Mouse (Mus musculus) MEL (cell line): ENCODE data around the gene Prkce. TPM values are rescaled to one million over a fixed set of nuclear protein-coding genes. Genes with fewer than 3 reads are reported as not detected.
A peak's percentile ranks its signal among the peaks of the same experiment; 100 is the strongest.

ENCODE experiments used
- DNase-seq: peaks from one replicate; pipeline ENCODE4 v3.0.0; 2011; ENCODE audit warnings: low read depth, low spot score
- H3K27ac ChIP-seq: 2 replicates; pipeline ENCODE4 v1.5.1; 2012; ENCODE audit warnings: low read depth, mild to moderate bottlenecking, control low read depth, low read length, moderate library complexity; ENCODE audit not compliant: control insufficient read depth
- H3K27me3 ChIP-seq, 2 experiments: fragments of 150-350 bp in 1 of 2; sonication (generic) in 1 of 2; 2 replicates each; pipeline ENCODE4 v1.6.1; 2012; ENCODE audit warnings: low read length in 2 of 2, mild to moderate bottlenecking in 2 of 2, improper control_type of control experiment in 1 of 2, moderate library complexity in 1 of 2; ENCODE audit not compliant: insufficient read depth in 2 of 2, control insufficient read depth in 1 of 2
- H3K36me3 ChIP-seq, 2 experiments: 2 replicates each; pipeline ENCODE4 v1.6.1; 2012 to 2014; ENCODE audit warnings: low read length in 2 of 2, improper control_type of control experiment in 1 of 2, inconsistent platforms in 1 of 2, mild to moderate bottlenecking in 1 of 2; ENCODE audit not compliant: insufficient read depth in 2 of 2, control insufficient read depth in 1 of 2
- H3K4me1 ChIP-seq, 2 experiments: fragments of 150-350 bp in 1 of 2; sonication (generic) in 1 of 2; 2 replicates each; pipeline ENCODE4 v1.6.1; 2012; ENCODE audit warnings: low read length in 2 of 2, improper control_type of control experiment in 1 of 2, mild to moderate bottlenecking in 1 of 2; ENCODE audit not compliant: insufficient read depth in 2 of 2, control insufficient read depth in 1 of 2
- H3K4me3 ChIP-seq, 2 experiments: fragments of 150-350 bp in 1 of 2; sonication (generic) in 1 of 2; 2 replicates each; pipeline ENCODE4 v1.5.1; 2012; ENCODE audit warnings: low read depth in 2 of 2, low read length in 2 of 2, mild to moderate bottlenecking in 2 of 2, moderate library complexity in 2 of 2, control low read depth in 1 of 2, improper control_type of control experiment in 1 of 2; ENCODE audit not compliant: control insufficient read depth in 1 of 2, insufficient read depth in 1 of 2
- H3K79me2 ChIP-seq: 2 replicates; pipeline ENCODE4 v1.6.1; 2012; ENCODE audit warnings: mild to moderate bottlenecking, low read length, moderate library complexity; ENCODE audit not compliant: control insufficient read depth, poor library complexity, insufficient read depth
- H3K9ac ChIP-seq: 2 replicates; pipeline ENCODE4 v1.6.1; 2012; ENCODE audit warnings: low read depth, mild to moderate bottlenecking, control low read depth, low read length, moderate library complexity; ENCODE audit not compliant: control insufficient read depth, poor library complexity, severe bottlenecking
- H3K9me3 ChIP-seq: fragments of 150-350 bp; sonication (generic); replicated peaks from 2 replicates; pipeline ENCODE4 v1.6.1; 2012; ENCODE audit warnings: mild to moderate bottlenecking, low read length, improper control_type of control experiment, moderate library complexity; ENCODE audit not compliant: insufficient read depth
- BHLHE40 ChIP-seq: IDR thresholded peaks from 2 replicates; pipeline ENCODE4 v1.6.1; 2012; ENCODE audit warnings: low read depth, mild to moderate bottlenecking, inconsistent platforms, low read length, improper control_type of control experiment, borderline replicate concordance
- CHD1 ChIP-seq: IDR thresholded peaks from 2 replicates; pipeline ENCODE4 v1.6.1; 2012; ENCODE audit warnings: low read depth, mild to moderate bottlenecking, inconsistent platforms, low read length, improper control_type of control experiment
- CHD2 ChIP-seq: IDR thresholded peaks from 2 replicates; pipeline ENCODE4 v1.6.1; 2011; ENCODE audit warnings: low read length, improper control_type of control experiment
- CTCF ChIP-seq, 3 experiments: IDR thresholded peaks in 2 of 3; conservative IDR thresholded peaks in 1 of 3; 2 replicates each; pipeline ENCODE4 v1.5.1; 2011 to 2012; ENCODE audit warnings: low read length in 3 of 3, low read depth in 2 of 3, mild to moderate bottlenecking in 2 of 3, improper control_type of control experiment in 1 of 3, inconsistent platforms in 1 of 3, mixed read lengths in 1 of 3, moderate library complexity in 1 of 3; ENCODE audit not compliant: control insufficient read depth in 1 of 3, insufficient read depth in 1 of 3, poor library complexity in 1 of 3, severe bottlenecking in 1 of 3
- E2F4 ChIP-seq: IDR thresholded peaks from 2 replicates; pipeline ENCODE4 v1.6.1; 2011; ENCODE audit warnings: low read depth, low read length, improper control_type of control experiment, borderline replicate concordance
- ELF1 ChIP-seq: IDR thresholded peaks from 2 replicates; pipeline ENCODE4 v1.6.1; 2014; ENCODE audit warnings: low read depth, mild to moderate bottlenecking, inconsistent platforms, low read length, improper control_type of control experiment, moderate library complexity
- EP300 ChIP-seq, 2 experiments: IDR thresholded peaks; 2 replicates each; pipeline ENCODE4 v1.6.1; 2011; ENCODE audit warnings: improper control_type of control experiment in 2 of 2, low read length in 2 of 2, low read depth in 1 of 2, mild to moderate bottlenecking in 1 of 2
- ETS1 ChIP-seq: IDR thresholded peaks from 2 replicates; pipeline ENCODE4 v1.6.1; 2012; ENCODE audit warnings: low read depth, mild to moderate bottlenecking, inconsistent platforms, low read length, improper control_type of control experiment, moderate library complexity
- GABPA ChIP-seq: IDR thresholded peaks from 2 replicates; pipeline ENCODE4 v1.6.1; 2012; ENCODE audit warnings: low read depth, mild to moderate bottlenecking, inconsistent platforms, low read length, improper control_type of control experiment, moderate library complexity
- GATA1 ChIP-seq: IDR thresholded peaks from 2 replicates; pipeline ENCODE4 v1.6.1; 2011; ENCODE audit warnings: low read depth, low read length, improper control_type of control experiment
- HCFC1 ChIP-seq: IDR thresholded peaks from 2 replicates; pipeline ENCODE4 v1.6.1; 2012; ENCODE audit warnings: low read depth, mild to moderate bottlenecking, inconsistent platforms, low read length, improper control_type of control experiment, moderate library complexity
- JUND ChIP-seq: IDR thresholded peaks from 2 replicates; pipeline ENCODE4 v1.6.1; 2011; ENCODE audit warnings: low read depth, mild to moderate bottlenecking, improper control_type of control experiment, low read length
- MAFK ChIP-seq: IDR thresholded peaks from 2 replicates; pipeline ENCODE4 v1.6.1; 2011; ENCODE audit warnings: low read depth, mild to moderate bottlenecking, low read length, improper control_type of control experiment, borderline replicate concordance
- MAX ChIP-seq: IDR thresholded peaks from 2 replicates; pipeline ENCODE4 v1.6.1; 2011; ENCODE audit warnings: low read length, improper control_type of control experiment
- MAZ ChIP-seq: IDR thresholded peaks from 2 replicates; pipeline ENCODE4 v1.6.1; 2012; ENCODE audit warnings: low read depth, mild to moderate bottlenecking, inconsistent platforms, low read length, improper control_type of control experiment
- MEF2A ChIP-seq: IDR thresholded peaks from 2 replicates; pipeline ENCODE4 v1.6.1; 2014; ENCODE audit warnings: low read depth, mild to moderate bottlenecking, inconsistent platforms, low read length, improper control_type of control experiment; ENCODE audit not compliant: poor library complexity, insufficient replicate concordance, severe bottlenecking; ENCODE audit errors: extremely low read depth
- MXI1 ChIP-seq: IDR thresholded peaks from 2 replicates; pipeline ENCODE4 v1.6.1; 2011; ENCODE audit warnings: mild to moderate bottlenecking, low read depth, low read length, improper control_type of control experiment
- MYB ChIP-seq: IDR thresholded peaks from 2 replicates; pipeline ENCODE4 v1.6.1; 2011; ENCODE audit warnings: mild to moderate bottlenecking, low read depth, low read length, improper control_type of control experiment
- MYC ChIP-seq: IDR thresholded peaks from 2 replicates; pipeline ENCODE4 v1.6.1; 2011; ENCODE audit warnings: low read depth, mild to moderate bottlenecking, low read length, improper control_type of control experiment, moderate library complexity
- NELFE ChIP-seq: IDR thresholded peaks from 2 replicates; pipeline ENCODE4 v1.6.1; 2011; ENCODE audit warnings: low read depth, low read length, improper control_type of control experiment
- NRF1 ChIP-seq: IDR thresholded peaks from 2 replicates; pipeline ENCODE4 v1.6.1; 2014; ENCODE audit warnings: low read depth, mild to moderate bottlenecking, inconsistent platforms, low read length, improper control_type of control experiment, moderate library complexity; ENCODE audit not compliant: poor library complexity, insufficient read depth, severe bottlenecking
- POLR2A ChIP-seq, 2 experiments: IDR thresholded peaks; 2 replicates each; pipeline ENCODE4 v1.6.1; 2011 to 2012; ENCODE audit warnings: low read length in 2 of 2, mild to moderate bottlenecking in 2 of 2, control low read depth in 1 of 2, improper control_type of control experiment in 1 of 2, low read depth in 1 of 2, moderate library complexity in 1 of 2; ENCODE audit not compliant: control insufficient read depth in 1 of 2, insufficient read depth in 1 of 2, poor library complexity in 1 of 2
- POLR2AphosphoS2 ChIP-seq: IDR thresholded peaks from 2 replicates; pipeline ENCODE4 v1.6.1; 2011; ENCODE audit warnings: low read length, improper control_type of control experiment
- POLR2AphosphoS5 ChIP-seq: IDR thresholded peaks from 2 replicates; pipeline ENCODE4 v1.6.1; 2012; ENCODE audit warnings: low read depth, borderline replicate concordance, mild to moderate bottlenecking, inconsistent platforms, low read length, moderate library complexity, mixed read lengths
- RAD21 ChIP-seq: IDR thresholded peaks from 2 replicates; pipeline ENCODE4 v1.6.1; 2011; ENCODE audit warnings: mild to moderate bottlenecking, low read depth, low read length, improper control_type of control experiment
- SIN3A ChIP-seq: IDR thresholded peaks from 2 replicates; pipeline ENCODE4 v1.6.1; 2012; ENCODE audit warnings: low read length, improper control_type of control experiment, inconsistent platforms
- SMC3 ChIP-seq: IDR thresholded peaks from 2 replicates; pipeline ENCODE4 v1.6.1; 2011; ENCODE audit warnings: low read depth, low read length, improper control_type of control experiment
- TAL1 ChIP-seq: IDR thresholded peaks from 2 replicates; pipeline ENCODE4 v1.6.1; 2012; ENCODE audit warnings: mild to moderate bottlenecking, inconsistent platforms, low read length, moderate library complexity, mixed read lengths
- TBP ChIP-seq: IDR thresholded peaks from 2 replicates; pipeline ENCODE4 v1.8.0; 2011; ENCODE audit warnings: low read depth, low read length, improper control_type of control experiment
- TCF12 ChIP-seq: IDR thresholded peaks from 2 replicates; pipeline ENCODE4 v1.6.1; 2014; ENCODE audit warnings: low read depth, mild to moderate bottlenecking, inconsistent platforms, low read length, improper control_type of control experiment, moderate library complexity
- UBTF ChIP-seq: IDR thresholded peaks from 2 replicates; pipeline ENCODE4 v1.6.1; 2012; ENCODE audit warnings: low read depth, mild to moderate bottlenecking, inconsistent platforms, low read length, improper control_type of control experiment, moderate library complexity, borderline replicate concordance; ENCODE audit not compliant: insufficient read depth
- USF2 ChIP-seq, 2 experiments: IDR thresholded peaks; 2 replicates each; pipeline ENCODE4 v1.6.1; 2011 to 2012; ENCODE audit warnings: improper control_type of control experiment in 2 of 2, low read length in 2 of 2, borderline replicate concordance in 1 of 2, inconsistent platforms in 1 of 2, low read depth in 1 of 2, mild to moderate bottlenecking in 1 of 2; ENCODE audit not compliant: insufficient read depth in 1 of 2
- ZC3H11A ChIP-seq: IDR thresholded peaks from 2 replicates; pipeline ENCODE4 v1.6.1; 2012; ENCODE audit warnings: low read depth, mild to moderate bottlenecking, inconsistent platforms, low read length, improper control_type of control experiment
- ZKSCAN1 ChIP-seq: IDR thresholded peaks from 2 replicates; pipeline ENCODE4 v1.6.1; 2012; ENCODE audit warnings: low read depth, mild to moderate bottlenecking, inconsistent platforms, low read length, improper control_type of control experiment, moderate library complexity
- ZMIZ1 ChIP-seq: IDR thresholded peaks from 2 replicates; pipeline ENCODE4 v1.6.1; 2012; ENCODE audit warnings: low read depth, mild to moderate bottlenecking, inconsistent platforms, low read length, improper control_type of control experiment, moderate library complexity
- ZNF384 ChIP-seq: IDR thresholded peaks from 2 replicates; pipeline ENCODE4 v1.6.1; 2012; ENCODE audit warnings: low read depth, mild to moderate bottlenecking, inconsistent platforms, low read length, improper control_type of control experiment
- polyA plus RNA-seq, 2 experiments: library from polyadenylated mRNA; stranded (reverse) in 1 of 2; unstranded in 1 of 2; fragments of >175 nt in 1 of 2; fragments of >200 nt in 1 of 2; gene quantifications; 2 replicates each; pipeline versions ENCODE4 v1.2.1 to v1.2.4; 2012; ENCODE audit warnings: low replicate concordance in 2 of 2, low read depth in 1 of 2; ENCODE audit not compliant: insufficient read length in 2 of 2, insufficient read depth in 1 of 2, missing spikeins in 1 of 2
- total RNA-seq: library from RNA; depleted of rRNA; stranded (reverse); fragments of 300-350 nt; gene quantifications from 2 replicates; pipeline ENCODE4 v1.2.3, GENCODE M21; 2012

Gene Prkce
- total and polyA plus RNA-seq, 3 experiments = 3.0 to 5.3 TPM; not detected in 1

GRCm38 (mm10) chr17:86185584-86185983 lies 18.0 kb downstream of the Prkce start:
- no peaks in the 10 kb centered on the region; the same call in 1 of the 2 replicates for H3K79me2 ChIP-seq
- peaks cover 0 to 21% of the 10 kb centered on the region in 2 experiments; a peak in 2 of 4 replicates for H3K36me3 ChIP-seq
- H3K9ac ChIP-seq = peak overlapping the region; percentile 65
- no peaks in the 10 kb centered on the region for H3K9me3 ChIP-seq
- H3K27ac ChIP-seq = peak overlapping the region; percentile 93
- H3K27me3 ChIP-seq = no peaks in the 10 kb centered on the region
- peak overlapping the region; percentile 49 to 52 for H3K4me3 ChIP-seq
- peak; percentile 90 for DNase-seq
- H3K4me1 ChIP-seq = peaks cover 18 to 19% of the 10 kb centered on the region in 2 experiments
- TF ChIP-seq MYC (peak; percentile 81), HCFC1 (peak; percentile 66; the same call in 1 of the 2 replicates), RAD21 (no peak), MEF2A (peak; percentile 90), SMC3 (peak; percentile 8; the same call in 1 of the 2 replicates), ELF1 (0 out of 2 replicates have a peak, but pooled peaks have one; percentile 21), MXI1 (peak; percentile 85), CTCF (IDR thresholded peaks at IDR 0.05 in 2 of 3, conservative IDR thresholded peaks at IDR 0.05 in 1 of 3; ENCODE audit: control insufficient read depth in 1 of 3, insufficient read depth in 1 of 3, low read depth in 2 of 3, low read length in 3 of 3, poor library complexity in 1 of 3, severe bottlenecking in 1 of 3) (no peak), MAX (peak; percentile 71), NRF1 (0 out of 2 replicates have a peak, but pooled peaks have one; percentile 17), CHD1 (no peak; the same call in 1 of the 2 replicates), TCF12 (peak; percentile 92), ZMIZ1 (peak; percentile 28; the same call in 1 of the 2 replicates), MYB (0 out of 2 replicates have a peak, but pooled peaks have one; percentile 41), MAZ (peak; percentile 99), ZC3H11A (no peak), BHLHE40 (peak; percentile 82), UBTF (0 out of 2 replicates have a peak, but pooled peaks have one; percentile 64), CHD2 (peak; percentile 27; the same call in 1 of the 2 replicates), E2F4 (0 out of 2 replicates have a peak, but pooled peaks have one; percentile 34), SIN3A (peak; percentile 95), POLR2A (IDR thresholded peaks at IDR 0.05; ENCODE audit: control insufficient read depth in 1 of 2, insufficient read depth in 1 of 2, low read depth in 1 of 2, low read length in 2 of 2, poor library complexity in 1 of 2) (peak in 1 of 2 experiments; percentile 43; a peak in 2 of 4 replicates), ZKSCAN1 (no peak), TAL1 (peak; percentile 75), USF2 (IDR thresholded peaks at IDR 0.05; ENCODE audit: borderline replicate concordance in 1 of 2, insufficient read depth in 1 of 2, low read depth in 1 of 2, low read length in 2 of 2) (no peak), ETS1 (peak; percentile 98), JUND (no peak), POLR2AphosphoS5 (no peak), NELFE (peak; percentile 37; the same call in 1 of the 2 replicates), GATA1 (peak; percentile 96), MAFK (peak; percentile 78), EP300 (IDR thresholded peaks at IDR 0.05; ENCODE audit: low read depth in 1 of 2, low read length in 2 of 2) (peak; percentile 89 to 94), ZNF384 (peak; percentile 51; the same call in 1 of the 2 replicates), POLR2AphosphoS2 (no peak), GABPA (no peak), TBP (peak; percentile 44)
